13 mouse cellular contexts compared by ENCODE assay signal in the genomic region with DNA sequence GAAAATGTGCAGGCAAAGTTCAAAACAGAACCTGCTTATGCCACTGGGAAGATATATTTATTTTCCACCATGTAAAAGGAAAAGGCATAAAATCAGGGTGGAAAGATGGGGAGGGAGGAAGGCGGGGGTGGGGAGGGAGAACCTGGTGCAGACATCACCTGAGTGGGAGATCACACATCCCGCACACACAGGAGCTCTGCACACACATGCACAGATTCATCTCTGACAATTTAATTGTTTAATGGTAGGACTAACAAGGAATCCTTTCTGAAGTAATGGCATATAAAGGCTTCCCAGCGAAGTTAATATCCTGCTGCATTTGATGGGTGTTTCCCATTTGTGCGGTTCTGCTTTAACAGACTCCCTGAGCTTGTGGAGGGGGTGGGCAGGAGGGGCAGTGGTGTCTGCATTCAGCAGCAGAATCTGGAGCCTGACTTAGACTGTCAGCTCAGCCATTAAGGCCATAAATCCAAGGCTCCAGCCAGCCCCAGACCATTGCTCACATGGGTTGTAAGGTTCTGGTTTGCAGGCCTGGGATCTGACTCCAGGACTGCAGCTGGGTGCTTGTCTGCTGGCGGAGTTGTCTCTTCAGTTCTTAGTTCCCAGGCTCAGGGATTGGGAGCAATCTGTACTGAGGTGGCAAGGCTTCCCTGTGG. TPM values are rescaled to one million over a fixed set of nuclear protein-coding genes. Genes with fewer than 3 reads are reported as not detected.
DNase-seq lines count a peak whose midpoint lies in the region; ATAC-seq and TF ChIP-seq lines count a peak whose summit lies in the region.
"Had no signal": no experiment of that assay in that cellular context is flagged by ENCODE, and none has a peak within 500 bp of the region (broad histone marks: within the 10 kb centered on the region; RNA-seq: fewer than 3 reads in every experiment).

No protein-coding gene starts in this region.

- H3K27me3 ChIP-seq in intestine, embryonic 14.5 days (replicated peaks; ENCODE audit: control insufficient read depth, insufficient read depth, low read length), result no peaks in the 10 kb centered on the region
- H3K27me3 ChIP-seq in intestine, postnatal 0 days (replicated peaks; ENCODE audit: control insufficient read depth, insufficient read depth, low read length), result no peaks in the 10 kb centered on the region
- H3K27me3 ChIP-seq in embryonic facial prominence, embryonic 12.5 days, result peaks cover 8% of the 10 kb centered on the region; the same call in 1 of the 2 replicates
- no peaks in the 10 kb centered on the region for H3K27me3 ChIP-seq in limb, embryonic 14.5 days (ENCODE audit: control insufficient read depth, insufficient read depth, low read length)

- H3K4me1 ChIP-seq in intestine, embryonic 14.5 days (replicated peaks; ENCODE audit: control insufficient read depth, insufficient read depth, low read length), result peaks cover 6% of the 10 kb centered on the region
- H3K4me1 ChIP-seq in intestine, postnatal 0 days (replicated peaks; ENCODE audit: control insufficient read depth, insufficient read depth, low read length), result no peaks in the 10 kb centered on the region
- H3K4me1 ChIP-seq in embryonic facial prominence, embryonic 12.5 days, result peaks cover 23% of the 10 kb centered on the region
- H3K4me1 ChIP-seq in limb, embryonic 14.5 days (ENCODE audit: control insufficient read depth, insufficient read depth, low read length), result peaks cover 41% of the 10 kb centered on the region
- H3K4me1 ChIP-seq: liver, embryonic 15.5 days had no signal

- TF ChIP-seq CTCF in intestine, postnatal 0 days (IDR thresholded peaks at IDR 0.05; ENCODE audit: low read depth), result no peak

- no peaks in the 10 kb centered on the region for H3K36me3 ChIP-seq in intestine, embryonic 14.5 days (ENCODE audit: control insufficient read depth, insufficient read depth, low read length)
- H3K36me3 ChIP-seq in intestine, postnatal 0 days (ENCODE audit: control insufficient read depth, insufficient read depth), result no peaks in the 10 kb centered on the region
- no peaks in the 10 kb centered on the region for H3K36me3 ChIP-seq in embryonic facial prominence, embryonic 12.5 days
- H3K36me3 ChIP-seq in limb, embryonic 14.5 days (ENCODE audit: control insufficient read depth, insufficient read depth, low read length), result no peaks in the 10 kb centered on the region
- H3K36me3 ChIP-seq: liver, embryonic 15.5 days had no signal

- H3K9ac ChIP-seq in intestine, embryonic 14.5 days (ENCODE audit: low read length), result no peak overlapping the region
- H3K9ac ChIP-seq in intestine, postnatal 0 days (ENCODE audit: low read depth, low read length), result no peak overlapping the region
- H3K9ac ChIP-seq in embryonic facial prominence, embryonic 12.5 days, result no peak overlapping the region
- H3K9ac ChIP-seq in limb, embryonic 14.5 days (ENCODE audit: low read depth, low read length, severe bottlenecking), result no peak overlapping the region
- H3K9ac ChIP-seq: liver, embryonic 15.5 days had no signal

- H3K4me3 ChIP-seq in intestine, embryonic 14.5 days (ENCODE audit: low read depth, low read length), result no peak overlapping the region
- no peak overlapping the region for H3K4me3 ChIP-seq in intestine, postnatal 0 days (ENCODE audit: low read depth, low read length)
- H3K4me3 ChIP-seq in embryonic facial prominence, embryonic 12.5 days, result no peak overlapping the region
- no peak overlapping the region for H3K4me3 ChIP-seq in limb, embryonic 14.5 days (replicated peaks; ENCODE audit: low read length)
- H3K4me3 ChIP-seq: liver, embryonic 15.5 days; myocyte had no signal

- 34% methylated on average over 5 of the region's 5 CpGs for WGBS in intestine, embryonic 14.5 days
- WGBS in intestine, postnatal 0 days, result 71% methylated on average over 5 of the region's 5 CpGs
- WGBS in embryonic facial prominence, embryonic 12.5 days, result 44% methylated on average over 5 of the region's 5 CpGs
- 19% methylated on average over 5 of the region's 5 CpGs for WGBS in limb, embryonic 14.5 days

- DNase-seq in intestine, embryonic 14.5 days (ENCODE audit: low spot score), result no peak
- DNase-seq in brain, adult 2 months (ENCODE audit: low read depth, low spot score), result peak; percentile 33
- no peak for DNase-seq in limb, embryonic 14.5 days (ENCODE audit: low spot score)
- no peak for DNase-seq in urinary bladder, postnatal 25 days (ENCODE audit: low spot score)
- DNase-seq in gastrocnemius, adult 8-10 months (ENCODE audit: low spot score in 2 of 2), result no peak
- DNase-seq: cerebellum, postnatal 14 days; heart, adult 18-20 months; heart, postnatal 4 days had no signal

- TF ChIP-seq POLR2A in limb, embryonic 14.5 days (IDR thresholded peaks at IDR 0.05; ENCODE audit: borderline replicate concordance, extremely low read depth, insufficient read depth, insufficient read length), result no peak

- no peak for ATAC-seq in intestine, embryonic 14.5 days (replicated peaks; ENCODE audit: low FRiP score, low TSS enrichment, low read depth)
- ATAC-seq in intestine, postnatal 0 days, result no peak
- no peak for ATAC-seq in embryonic facial prominence, embryonic 12.5 days (ENCODE audit: insufficient number of reproducible peaks, insufficient read depth, low FRiP score, low TSS enrichment)
- no peak; the same call in 1 of the 2 replicates for ATAC-seq in limb, embryonic 14.5 days (ENCODE audit: low FRiP score, low read depth)

- H3K9me3 ChIP-seq in intestine, embryonic 14.5 days (ENCODE audit: control insufficient read depth, low read length), result no peaks in the 10 kb centered on the region
- H3K9me3 ChIP-seq in intestine, postnatal 0 days (ENCODE audit: control insufficient read depth), result no peaks in the 10 kb centered on the region
- no peaks in the 10 kb centered on the region for H3K9me3 ChIP-seq in embryonic facial prominence, embryonic 12.5 days
- no peaks in the 10 kb centered on the region for H3K9me3 ChIP-seq in limb, embryonic 14.5 days (ENCODE audit: control insufficient read depth, low read length)
- H3K9me3 ChIP-seq: liver, embryonic 15.5 days had no signal

- no peak overlapping the region for H3K4me2 ChIP-seq in intestine, embryonic 14.5 days (ENCODE audit: low read length)
- no peak overlapping the region for H3K4me2 ChIP-seq in intestine, postnatal 0 days (replicated peaks; ENCODE audit: low read depth)
- H3K4me2 ChIP-seq in embryonic facial prominence, embryonic 12.5 days (replicated peaks), result no peak overlapping the region
- H3K4me2 ChIP-seq in limb, embryonic 14.5 days (replicated peaks; ENCODE audit: low read depth, low read length, severe bottlenecking), result no peak overlapping the region
- H3K4me2 ChIP-seq: liver, embryonic 15.5 days had no signal

- peak overlapping the region; percentile 7; the same call in 1 of the 2 replicates for H3K27ac ChIP-seq in intestine, embryonic 14.5 days (ENCODE audit: low read depth)
- no peak overlapping the region for H3K27ac ChIP-seq in intestine, postnatal 0 days (ENCODE audit: low read depth, low read length)
- 0 out of 2 replicates have a peak overlapping the region, but pooled peaks have one; percentile 17 for H3K27ac ChIP-seq in embryonic facial prominence, embryonic 12.5 days
- H3K27ac ChIP-seq in limb, embryonic 14.5 days (replicated peaks; ENCODE audit: low read depth, low read length), result peak overlapping the region; percentile 35
- H3K27ac ChIP-seq: liver, embryonic 15.5 days; macrophage had no signal

RNA-seq across cellular contexts. Expression of a gene that starts 5.9 kb away (rescaled TPM):
- polyA plus RNA-seq in intestine, embryonic 14.5 days (2014; fragmentation: Nextera tagmentation; extraction: Ambion mirVana), result 20.2 and 20.7 TPM in 2 replicates
- polyA plus RNA-seq in intestine, postnatal 0 days (2015; fragmentation: Nextera tagmentation; extraction: Ambion mirVana), result 3.4 and 3.5 TPM in 2 replicates
- 69.6 and 80.7 TPM in 2 replicates for polyA plus RNA-seq in embryonic facial prominence, embryonic 12.5 days (2016; fragmentation: Nextera tagmentation; extraction: Ambion mirVana)
- polyA plus RNA-seq in limb, embryonic 14.5 days (2012; rRNA removed), result 110 and 143 TPM in 2 replicates
- 84.7 and 96.9 TPM in 2 replicates for polyA plus RNA-seq in limb, embryonic 14.5 days (2014; fragmentation: Nextera tagmentation; extraction: Ambion mirVana)
- total RNA-seq in gastrocnemius, adult 8-10 months (2022), result 1 to 10 TPM in 3 of 4 experiments, under 1 TPM in 1; 0.78 to 1.9 (median 1.4) TPM
- polyA plus RNA-seq: macrophage had no signal
